Mouse (Mus musculus): Measurements from ENCODE around the gene Pcp4l1.

GRCm38 (mm10) chr1:171195887-171196397 lies at the start of gene Pcp4l1:
- TF ChIP-seq CTCF (IDR thresholded peaks at IDR 0.05; ENCODE audit: insufficient read depth, low read length) (no peak), POLR2A (IDR thresholded peaks at IDR 0.05; ENCODE audit: borderline replicate concordance, extremely low read depth, low read depth, low read length) (peak; percentile 65; the same call in 1 of the 2 replicates)

All from lung, adult 2 months (tissue).